Mouse (Mus musculus): ENCODE data around the gene Aicda. TPM values are rescaled to one million over a fixed set of nuclear protein-coding genes. Genes with fewer than 3 reads are reported as not detected.
"Not testable (repeated sequence)": the region's sequence is repeated elsewhere in the genome, so short reads cannot be mapped to it uniquely, and the experiment has no call there.

Gene Aicda
- total and polyA plus RNA-seq, 2 experiments from 2014 or later, result not detected

GRCm38 (mm10) chr6:122527596-122527995 is 26.0 kb upstream of the Aicda start:
- H3K4me2 ChIP-seq (ENCODE audit: low read depth, low read length), result no peak overlapping the region
- no peaks in the 10 kb centered on the region for H3K4me1 ChIP-seq (ENCODE audit: control insufficient read depth, insufficient read depth)
- H3K4me3 ChIP-seq (ENCODE audit: low read depth, low read length), result no peak overlapping the region
- no peaks in the 10 kb centered on the region for H3K36me3 ChIP-seq (replicated peaks; ENCODE audit: control insufficient read depth, insufficient read depth, low read length)
- DNase-seq (ENCODE audit: low spot score), result no peak
- no peak for ATAC-seq (ENCODE audit: insufficient read depth, low read depth)
- H3K9ac ChIP-seq (replicated peaks; ENCODE audit: low read depth, low read length), result peak overlapping the region; percentile 24; the same call in 1 of the 2 replicates
- 20% methylated on average over 12 of the region's 12 CpGs for WGBS
- H3K27ac ChIP-seq (ENCODE audit: low read depth), result no peak overlapping the region
- H3K27me3 ChIP-seq (ENCODE audit: control insufficient read depth, insufficient read depth, low read length), result no peaks in the 10 kb centered on the region; the same call in 1 of the 2 replicates
- no peaks in the 10 kb centered on the region for H3K9me3 ChIP-seq (replicated peaks; ENCODE audit: control insufficient read depth, low read length)
- TF ChIP-seq CTCF (IDR thresholded peaks at IDR 0.05; ENCODE audit: low read depth) (no peak), EP300 (IDR thresholded peaks at IDR 0.05; ENCODE audit: low read depth) (no peak)

DNA sequence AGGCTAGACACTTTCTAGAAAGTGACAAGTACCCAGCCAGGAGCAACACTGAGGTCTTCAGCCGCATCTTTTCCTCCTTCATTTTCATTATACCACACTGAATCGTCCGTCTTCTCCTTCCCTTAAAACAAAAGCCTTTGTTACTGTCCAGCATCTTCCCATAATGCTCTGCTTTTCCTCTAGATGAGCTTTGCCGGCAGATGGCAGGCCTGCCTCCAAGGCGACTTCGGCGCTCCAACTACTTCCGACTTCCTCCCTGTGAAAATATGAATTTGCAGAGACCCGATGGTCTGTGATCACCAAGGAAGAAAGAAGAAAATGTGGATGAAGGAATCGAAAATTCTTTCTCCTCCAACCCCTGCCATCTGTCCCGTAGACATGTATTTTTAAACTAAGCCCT is 25.5 kb upstream of the Aicda start:
- no peak for DNase-seq (ENCODE audit: low spot score)
- Histone ChIP-seq H3K4me2 (ENCODE audit: low read depth, low read length) (no peak overlapping the region), H3K4me1 (ENCODE audit: control insufficient read depth, insufficient read depth) (no peaks in the 10 kb centered on the region), H3K4me3 (ENCODE audit: low read depth, low read length) (no peak overlapping the region), H3K27me3 (ENCODE audit: control insufficient read depth, insufficient read depth, low read length) (no peaks in the 10 kb centered on the region; the same call in 1 of the 2 replicates), H3K9ac (replicated peaks; ENCODE audit: low read depth, low read length) (no peak overlapping the region), H3K27ac (ENCODE audit: low read depth) (no peak overlapping the region), H3K36me3 (replicated peaks; ENCODE audit: control insufficient read depth, insufficient read depth, low read length) (no peaks in the 10 kb centered on the region), H3K9me3 (replicated peaks; ENCODE audit: control insufficient read depth, low read length) (no peaks in the 10 kb centered on the region)
- WGBS, result 67% methylated on average over 11 of the region's 11 CpGs
- ATAC-seq (ENCODE audit: insufficient read depth, low read depth), result no peak
- TF ChIP-seq EP300 (IDR thresholded peaks at IDR 0.05; ENCODE audit: low read depth), result no peak
- TF ChIP-seq CTCF (IDR thresholded peaks at IDR 0.05; ENCODE audit: low read depth), result no peak

DNA sequence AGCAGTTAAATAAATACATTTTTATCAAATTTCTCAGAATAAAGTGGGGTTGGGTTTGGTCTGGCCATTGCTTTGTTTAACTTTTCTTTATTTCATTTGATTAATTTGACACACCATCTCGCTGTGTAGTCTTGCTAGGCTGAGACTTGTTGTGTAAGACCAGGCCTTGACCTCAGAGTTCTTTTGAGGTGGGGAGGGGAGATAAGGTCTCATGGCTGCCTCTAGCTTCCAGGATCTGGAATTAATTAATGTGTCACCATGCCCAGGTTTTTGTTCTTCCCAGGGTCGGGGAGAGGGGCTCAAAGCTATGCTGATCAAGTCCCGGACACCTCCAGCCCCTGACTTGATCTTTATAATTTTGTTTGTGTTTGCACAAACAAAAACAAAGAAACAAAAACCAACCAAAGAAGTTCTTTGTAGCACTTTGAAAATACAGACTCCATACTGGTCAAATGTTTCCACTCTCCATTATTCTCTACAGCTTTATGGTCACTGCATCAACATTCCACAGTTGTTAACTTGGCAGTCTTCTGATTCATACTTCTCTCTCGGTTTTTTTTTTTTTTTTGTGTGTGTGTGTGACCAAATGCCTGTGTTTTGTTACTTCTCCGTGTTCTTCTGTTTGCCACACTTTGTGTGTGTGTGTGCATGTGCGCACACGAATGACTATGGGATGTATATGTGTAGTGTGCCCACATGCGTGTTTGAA is 22.0 kb upstream of the Aicda start:
- Histone ChIP-seq H3K9me3 (replicated peaks; ENCODE audit: control insufficient read depth, low read length) (no peaks in the 10 kb centered on the region), H3K27ac (ENCODE audit: low read depth) (no peak overlapping the region), H3K27me3 (ENCODE audit: control insufficient read depth, insufficient read depth, low read length) (no peaks in the 10 kb centered on the region; the same call in 1 of the 2 replicates), H3K9ac (replicated peaks; ENCODE audit: low read depth, low read length) (no peak overlapping the region), H3K36me3 (replicated peaks; ENCODE audit: control insufficient read depth, insufficient read depth, low read length) (no peaks in the 10 kb centered on the region), H3K4me3 (ENCODE audit: low read depth, low read length) (no peak overlapping the region), H3K4me2 (ENCODE audit: low read depth, low read length) (no peak overlapping the region), H3K4me1 (ENCODE audit: control insufficient read depth, insufficient read depth) (no peaks in the 10 kb centered on the region)
- 71% methylated on average over 8 of the region's 8 CpGs for WGBS
- TF ChIP-seq EP300 (IDR thresholded peaks at IDR 0.05; ENCODE audit: low read depth) (no peak), CTCF (IDR thresholded peaks at IDR 0.05; ENCODE audit: low read depth) (no peak)
- no peak for ATAC-seq (ENCODE audit: insufficient read depth, low read depth)
- no peak for DNase-seq (ENCODE audit: low spot score)

DNA sequence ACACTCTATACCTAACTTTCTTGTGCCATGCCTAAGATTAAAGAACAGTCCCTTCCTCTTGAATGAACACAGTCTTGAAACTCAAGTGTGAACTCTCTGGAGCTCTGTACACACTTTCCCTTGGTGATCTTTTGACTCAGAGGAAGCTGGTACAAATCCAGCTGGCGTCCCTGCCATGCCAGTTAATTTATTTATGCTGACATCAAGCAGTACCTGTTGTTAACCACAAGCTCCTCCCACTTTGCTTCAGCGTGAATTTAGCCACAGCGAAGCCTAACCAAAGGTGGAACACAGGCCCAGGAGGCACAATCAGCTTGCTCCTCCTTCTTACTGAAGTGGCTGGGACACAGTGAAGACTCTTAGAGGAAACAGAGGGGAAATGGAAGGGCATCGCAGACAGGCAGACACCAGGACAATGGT is 20.7 kb upstream of the Aicda start:
- Histone ChIP-seq H3K9ac (replicated peaks; ENCODE audit: low read depth, low read length) (no peak overlapping the region), H3K4me3 (ENCODE audit: low read depth, low read length) (no peak overlapping the region), H3K9me3 (replicated peaks; ENCODE audit: control insufficient read depth, low read length) (no peaks in the 10 kb centered on the region), H3K4me1 (ENCODE audit: control insufficient read depth, insufficient read depth) (no peaks in the 10 kb centered on the region), H3K27me3 (ENCODE audit: control insufficient read depth, insufficient read depth, low read length) (no peaks in the 10 kb centered on the region), H3K4me2 (ENCODE audit: low read depth, low read length) (peak overlapping the region; percentile 30; the same call in 1 of the 2 replicates), H3K27ac (ENCODE audit: low read depth) (no peak overlapping the region), H3K36me3 (replicated peaks; ENCODE audit: control insufficient read depth, insufficient read depth, low read length) (no peaks in the 10 kb centered on the region)
- ATAC-seq (ENCODE audit: insufficient read depth, low read depth) (no peak), DNase-seq (ENCODE audit: low spot score) (peak; percentile 12)
- TF ChIP-seq EP300 (IDR thresholded peaks at IDR 0.05; ENCODE audit: low read depth) (no peak), CTCF (IDR thresholded peaks at IDR 0.05; ENCODE audit: low read depth) (no peak)
- WGBS, result 13% methylated on average over 4 of the region's 4 CpGs

DNA sequence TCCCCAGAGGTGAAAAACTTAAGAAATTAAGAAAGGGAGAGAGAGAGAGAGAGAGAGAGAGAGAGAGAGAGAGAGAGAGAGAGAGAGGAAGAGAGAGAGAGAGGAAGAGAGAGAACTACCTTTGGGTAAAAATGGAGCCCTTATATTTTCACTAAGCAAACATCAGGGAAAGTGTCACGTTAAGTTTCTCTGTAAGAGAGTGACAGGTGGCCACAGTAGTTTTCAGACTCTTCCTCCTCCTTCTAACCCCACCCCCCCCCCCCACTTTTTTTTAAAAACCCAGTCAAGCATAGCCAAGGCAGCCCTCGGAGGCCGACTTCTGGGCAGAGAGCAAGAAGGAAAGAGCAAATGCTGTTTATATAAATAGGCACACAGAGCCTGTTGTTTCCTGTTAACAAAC is 19.6 kb upstream of the Aicda start:
- no peak overlapping the region for H3K4me3 ChIP-seq (ENCODE audit: low read depth, low read length)
- H3K27me3 ChIP-seq (ENCODE audit: control insufficient read depth, insufficient read depth, low read length), result no peaks in the 10 kb centered on the region
- no peaks in the 10 kb centered on the region for H3K36me3 ChIP-seq (replicated peaks; ENCODE audit: control insufficient read depth, insufficient read depth, low read length)
- no peaks in the 10 kb centered on the region for H3K9me3 ChIP-seq (replicated peaks; ENCODE audit: control insufficient read depth, low read length)
- no peaks in the 10 kb centered on the region for H3K4me1 ChIP-seq (ENCODE audit: control insufficient read depth, insufficient read depth)
- TF ChIP-seq EP300 (IDR thresholded peaks at IDR 0.05; ENCODE audit: low read depth), result no peak
- TF ChIP-seq CTCF (IDR thresholded peaks at IDR 0.05; ENCODE audit: low read depth), result no peak
- WGBS, result 59% methylated on average over 3 of the region's 3 CpGs
- no peak for DNase-seq (ENCODE audit: low spot score)
- H3K9ac ChIP-seq (replicated peaks; ENCODE audit: low read depth, low read length), result no peak overlapping the region
- H3K4me2 ChIP-seq (ENCODE audit: low read depth, low read length), result no peak overlapping the region
- no peak overlapping the region for H3K27ac ChIP-seq (ENCODE audit: low read depth)
- ATAC-seq (ENCODE audit: insufficient read depth, low read depth), result no peak

DNA sequence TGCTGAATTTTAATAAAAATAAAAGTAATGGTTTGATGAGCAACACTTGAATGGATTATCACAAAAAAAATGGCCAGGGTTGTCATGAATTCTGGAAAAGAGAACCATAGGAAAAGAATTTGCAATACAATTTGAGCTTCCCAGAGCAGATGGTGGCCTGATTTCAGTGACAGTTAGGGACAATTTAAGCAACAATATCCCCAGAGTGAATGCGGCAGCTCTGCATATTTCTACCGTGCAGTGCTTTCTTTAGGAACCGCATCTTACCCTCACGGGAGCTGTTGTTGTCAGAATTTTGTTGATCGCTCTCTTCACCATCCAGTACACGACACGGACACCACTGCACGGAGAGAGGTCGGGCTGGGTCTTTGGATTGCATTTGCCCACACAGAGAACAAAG is 14.0 kb upstream of the Aicda start:
- Histone ChIP-seq H3K4me1 (ENCODE audit: control insufficient read depth, insufficient read depth) (no peaks in the 10 kb centered on the region), H3K27me3 (ENCODE audit: control insufficient read depth, insufficient read depth, low read length) (no peaks in the 10 kb centered on the region), H3K9me3 (replicated peaks; ENCODE audit: control insufficient read depth, low read length) (no peaks in the 10 kb centered on the region), H3K4me2 (ENCODE audit: low read depth, low read length) (no peak overlapping the region), H3K4me3 (ENCODE audit: low read depth, low read length) (no peak overlapping the region), H3K27ac (ENCODE audit: low read depth) (no peak overlapping the region), H3K9ac (replicated peaks; ENCODE audit: low read depth, low read length) (no peak overlapping the region), H3K36me3 (replicated peaks; ENCODE audit: control insufficient read depth, insufficient read depth, low read length) (no peaks in the 10 kb centered on the region)
- DNase-seq (ENCODE audit: low spot score) (no peak), ATAC-seq (ENCODE audit: insufficient read depth, low read depth) (no peak)
- 87% methylated on average over 9 of the region's 9 CpGs for WGBS
- no peak for TF ChIP-seq CTCF (IDR thresholded peaks at IDR 0.05; ENCODE audit: low read depth)
- no peak for TF ChIP-seq EP300 (IDR thresholded peaks at IDR 0.05; ENCODE audit: low read depth)

GRCm38 (mm10) chr6:122542459-122542858 is 11.1 kb upstream of the Aicda start:
- H3K27me3 ChIP-seq (ENCODE audit: control insufficient read depth, insufficient read depth, low read length); H3K9ac ChIP-seq (replicated peaks; ENCODE audit: low read depth, low read length); DNase-seq (ENCODE audit: low spot score); H3K27ac ChIP-seq (ENCODE audit: low read depth); H3K36me3 ChIP-seq (replicated peaks; ENCODE audit: control insufficient read depth, insufficient read depth, low read length); ATAC-seq (ENCODE audit: insufficient read depth, low read depth); H3K9me3 ChIP-seq (replicated peaks; ENCODE audit: control insufficient read depth, low read length); H3K4me2 ChIP-seq (ENCODE audit: low read depth, low read length); H3K4me1 ChIP-seq (ENCODE audit: control insufficient read depth, insufficient read depth); H3K4me3 ChIP-seq (ENCODE audit: low read depth, low read length): not testable (repeated sequence)
- WGBS, result 69% methylated on average over 5 of the region's 5 CpGs

Data from heart, postnatal 0 days (tissue).